Mouse (Mus musculus): ENCODE results near the gene Cd320. TPM values are rescaled to one million over a fixed set of nuclear protein-coding genes. Genes with fewer than 3 reads are reported as not detected.
A peak's percentile ranks its signal among the peaks of the same experiment; 100 is the strongest.
"Not testable (repeated sequence)": the region's sequence is repeated elsewhere in the genome, so short reads cannot be mapped to it uniquely, and the experiment has no call there.

Cd320 gene
- polyA plus RNA-seq, 1 experiment from 2014 or later: 49.2 TPM

GRCm38 (mm10) chr17:33817184-33817968 lies 25.5 kb upstream of the Cd320 start:
- no peaks in the 10 kb centered on the region for H3K9me3 ChIP-seq (ENCODE audit: control insufficient read depth, low read length)
- ATAC-seq (ENCODE audit: insufficient number of reproducible peaks, insufficient read depth, low FRiP score, low read depth): peak; percentile 94
- WGBS: under 1% methylated on average over 89 of the region's 89 CpGs

GRCm38 (mm10) chr17:33817969-33818643 lies 24.8 kb upstream of the Cd320 start:
- H3K9ac ChIP-seq (ENCODE audit: low read length): peak overlapping the region; percentile 83
- H3K27ac ChIP-seq (replicated peaks in 1 of 2; ENCODE audit: control insufficient read depth in 1 of 2, insufficient read depth in 1 of 2, low read depth in 2 of 2, low read length in 2 of 2): peak overlapping the region; percentile 0 to 67; a peak in 3 of 4 replicates
- peaks cover 4% of the 10 kb centered on the region for H3K27me3 ChIP-seq (ENCODE audit: control insufficient read depth, insufficient read depth, low read length)
- H3K9me3 ChIP-seq (ENCODE audit: control insufficient read depth, low read length): no peaks in the 10 kb centered on the region
- H3K4me1 ChIP-seq (ENCODE audit: control insufficient read depth in 2 of 2, insufficient read depth in 2 of 2, low read length in 2 of 2): peaks cover 13% of the 10 kb centered on the region in 2 experiments
- H3K36me3 ChIP-seq (ENCODE audit: control insufficient read depth, insufficient read depth, low read length): peaks cover 54% of the 10 kb centered on the region
- 0 out of 2 replicates have a peak, but pooled peaks have one; percentile 5 for ATAC-seq (ENCODE audit: insufficient number of reproducible peaks, insufficient read depth, low FRiP score, low read depth)
- 20% methylated on average over 33 of the region's 33 CpGs for WGBS
- peak overlapping the region; percentile 96 for H3K4me2 ChIP-seq (ENCODE audit: low read length)
- H3K4me3 ChIP-seq (ENCODE audit: control insufficient read depth in 1 of 2, insufficient read depth in 1 of 2, low read depth in 1 of 2, low read length in 2 of 2): peak overlapping the region; percentile 55 to 90

More at GRCm38 (mm10) chr17:33817184-33817968, 25.5 kb upstream of the Cd320 start:
- H3K27ac ChIP-seq (replicated peaks in 1 of 2; ENCODE audit: control insufficient read depth in 1 of 2, insufficient read depth in 1 of 2, low read depth in 2 of 2, low read length in 2 of 2): peak overlapping the region; percentile 79 to 84
- H3K9ac ChIP-seq (ENCODE audit: low read length): peak overlapping the region; percentile 83
- H3K36me3 ChIP-seq (ENCODE audit: control insufficient read depth, insufficient read depth, low read length): peaks cover 46% of the 10 kb centered on the region
- H3K4me2 ChIP-seq (ENCODE audit: low read length): peak overlapping the region; percentile 96
- H3K27me3 ChIP-seq (ENCODE audit: control insufficient read depth, insufficient read depth, low read length): peaks cover 6% of the 10 kb centered on the region
- H3K4me1 ChIP-seq (ENCODE audit: control insufficient read depth in 2 of 2, insufficient read depth in 2 of 2, low read length in 2 of 2): peaks cover 19 to 20% of the 10 kb centered on the region in 2 experiments
- H3K4me3 ChIP-seq (ENCODE audit: control insufficient read depth in 1 of 2, insufficient read depth in 1 of 2, low read depth in 1 of 2, low read length in 2 of 2): peak overlapping the region; percentile 55 to 90

GRCm38 (mm10) chr17:33822436-33822959 lies 20.4 kb upstream of the Cd320 start:
- WGBS: 67% methylated on average over 1 of the region's 1 CpGs
- Histone ChIP-seq H3K4me3 (ENCODE audit: control insufficient read depth in 1 of 2, insufficient read depth in 1 of 2, low read depth in 1 of 2, low read length in 2 of 2) (no peak overlapping the region), H3K4me1 (ENCODE audit: control insufficient read depth in 2 of 2, insufficient read depth in 2 of 2, low read length in 2 of 2) (peaks cover 7 to 22% of the 10 kb centered on the region in 2 experiments), H3K27me3 (ENCODE audit: control insufficient read depth, insufficient read depth, low read length) (no peaks in the 10 kb centered on the region), H3K27ac (replicated peaks in 1 of 2; ENCODE audit: control insufficient read depth in 1 of 2, insufficient read depth in 1 of 2, low read depth in 2 of 2, low read length in 2 of 2) (no peak overlapping the region), H3K36me3 (ENCODE audit: control insufficient read depth, insufficient read depth, low read length) (peaks cover 66% of the 10 kb centered on the region), H3K4me2 (ENCODE audit: low read length) (no peak overlapping the region), H3K9me3 (ENCODE audit: control insufficient read depth, low read length) (no peaks in the 10 kb centered on the region), H3K9ac (ENCODE audit: low read length) (no peak overlapping the region)
- no peak for ATAC-seq (ENCODE audit: insufficient number of reproducible peaks, insufficient read depth, low FRiP score, low read depth)

- Histone ChIP-seq H3K4me1 (ENCODE audit: control insufficient read depth in 2 of 2, insufficient read depth in 2 of 2, low read length in 2 of 2) (peaks cover 2 to 22% of the 10 kb centered on the region in 2 experiments), H3K36me3 (ENCODE audit: control insufficient read depth, insufficient read depth, low read length) (peaks cover 66% of the 10 kb centered on the region), H3K9ac (ENCODE audit: low read length) (peak overlapping the region; percentile 87), H3K4me2 (ENCODE audit: low read length) (peak overlapping the region; percentile 73), H3K4me3 (ENCODE audit: control insufficient read depth in 1 of 2, insufficient read depth in 1 of 2, low read depth in 1 of 2, low read length in 2 of 2) (peak overlapping the region; percentile 60 to 62; a peak in 3 of 4 replicates), H3K27ac (replicated peaks in 1 of 2; ENCODE audit: control insufficient read depth in 1 of 2, insufficient read depth in 1 of 2, low read depth in 2 of 2, low read length in 2 of 2) (0 out of 4 replicates have a peak overlapping the region, but pooled peaks of 1 of the 2 experiments have one; percentile 14)
- not testable (repeated sequence) for H3K9me3 ChIP-seq (ENCODE audit: control insufficient read depth, low read length); H3K27me3 ChIP-seq (ENCODE audit: control insufficient read depth, insufficient read depth, low read length); ATAC-seq (ENCODE audit: insufficient number of reproducible peaks, insufficient read depth, low FRiP score, low read depth)
- 74% methylated on average over 8 of the region's 8 CpGs for WGBS
Measured at GRCm38 (mm10) chr17:33823171-33823570, 19.7 kb upstream of the Cd320 start.

- Histone ChIP-seq H3K4me3 (ENCODE audit: control insufficient read depth in 1 of 2, insufficient read depth in 1 of 2, low read depth in 1 of 2, low read length in 2 of 2) (peak within 1 kb of the TSS; percentile 60 to 62), H3K9me3 (ENCODE audit: control insufficient read depth, low read length) (no peaks in the 10 kb centered on the region), H3K27me3 (ENCODE audit: control insufficient read depth, insufficient read depth, low read length) (no peaks in the 10 kb centered on the region), H3K27ac (replicated peaks in 1 of 2; ENCODE audit: control insufficient read depth in 1 of 2, insufficient read depth in 1 of 2, low read depth in 2 of 2, low read length in 2 of 2) (peak within 1 kb of the TSS; percentile 80 to 90), H3K4me2 (ENCODE audit: low read length) (peak within 1 kb of the TSS; percentile 76), H3K9ac (ENCODE audit: low read length) (peak within 1 kb of the TSS; percentile 87), H3K36me3 (ENCODE audit: control insufficient read depth, insufficient read depth, low read length) (peaks cover 58% of the 10 kb centered on the region), H3K4me1 (ENCODE audit: control insufficient read depth in 2 of 2, insufficient read depth in 2 of 2, low read length in 2 of 2) (peaks cover 2 to 29% of the 10 kb centered on the region in 2 experiments; a peak in 3 of 4 replicates)
- ATAC-seq (ENCODE audit: insufficient number of reproducible peaks, insufficient read depth, low FRiP score, low read depth): peak; percentile 90
- under 1% methylated on average over 51 of the region's 51 CpGs for WGBS
Measured at GRCm38 (mm10) chr17:33824084-33824996, 18.6 kb upstream of the Cd320 start, which contains the start of the genes Rps28 and Ndufa7. Gene Rps28 (minus strand): TSS chr17:33824562. Gene Ndufa7 (plus strand): TSS chr17:33824572.

- H3K4me3 ChIP-seq (ENCODE audit: control insufficient read depth in 1 of 2, insufficient read depth in 1 of 2, low read depth in 1 of 2, low read length in 2 of 2): peak overlapping the region; percentile 60 to 62
- ATAC-seq (ENCODE audit: insufficient number of reproducible peaks, insufficient read depth, low FRiP score, low read depth); H3K9me3 ChIP-seq (ENCODE audit: control insufficient read depth, low read length); H3K27me3 ChIP-seq (ENCODE audit: control insufficient read depth, insufficient read depth, low read length): not testable (repeated sequence)
- peak overlapping the region; percentile 76 for H3K4me2 ChIP-seq (ENCODE audit: low read length)
- peaks cover 4 to 34% of the 10 kb centered on the region in 2 experiments for H3K4me1 ChIP-seq (ENCODE audit: control insufficient read depth in 2 of 2, insufficient read depth in 2 of 2, low read length in 2 of 2)
- WGBS: 7% methylated on average over 6 of the region's 6 CpGs
- H3K9ac ChIP-seq (ENCODE audit: low read length): peak overlapping the region; percentile 87
- H3K27ac ChIP-seq (replicated peaks in 1 of 2; ENCODE audit: control insufficient read depth in 1 of 2, insufficient read depth in 1 of 2, low read depth in 2 of 2, low read length in 2 of 2): peak overlapping the region; percentile 80 to 90; a peak in 3 of 4 replicates
- H3K36me3 ChIP-seq (ENCODE audit: control insufficient read depth, insufficient read depth, low read length): peaks cover 57% of the 10 kb centered on the region
Measured at GRCm38 (mm10) chr17:33824997-33825330, 17.9 kb upstream of the Cd320 start.

Data from heart, embryonic 14.5 days (tissue).